Mouse (Mus musculus): ENCODE measurements around the gene Ifit1. TPM values are rescaled to one million over a fixed set of nuclear protein-coding genes. Genes with fewer than 3 reads are reported as not detected.
"Not testable (repeated sequence)": the region's sequence is repeated elsewhere in the genome, so short reads cannot be mapped to it uniquely, and the experiment has no call there.

Ifit1 gene
- polyA plus RNA-seq (2014; fragmentation: Nextera tagmentation; extraction: Ambion mirVana): 0.14 and 0.35 TPM in 2 replicates

DNA sequence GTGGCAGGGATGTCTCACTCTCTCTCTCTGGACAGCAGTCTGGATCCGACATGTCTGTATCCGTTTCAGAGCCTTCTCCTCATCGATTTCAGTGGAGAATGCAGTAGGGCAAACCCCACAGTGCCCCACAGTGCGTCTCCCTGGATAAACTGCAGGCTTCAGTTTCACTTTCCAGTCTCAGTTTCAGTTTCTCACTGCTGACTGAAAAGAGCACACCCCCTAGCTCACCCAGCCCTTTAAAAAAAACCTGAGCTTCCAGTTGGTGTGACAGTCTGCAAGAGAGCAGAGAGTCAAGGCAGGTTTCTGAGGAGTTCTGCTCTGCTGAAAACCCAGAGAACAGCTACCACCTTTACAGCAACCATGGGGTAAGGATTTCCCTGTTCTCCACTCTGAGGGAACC, at the start of gene Ifit1, which contains the start of gene Ifit1bl2:
TSS of gene Ifit1 (plus strand) at position 249 of the 400 bp plus-strand sequence.
TSS of gene Ifit1bl2 (minus strand) at position 121 of the 400 bp plus-strand sequence.
- Histone ChIP-seq H3K36me3 (ENCODE audit: control insufficient read depth, insufficient read depth, low read length) (no peaks in the 10 kb centered on the region), H3K4me3 (ENCODE audit: low read depth, low read length) (no peak within 1 kb of the TSS), H3K9me3 (ENCODE audit: control insufficient read depth, low read length) (no peaks in the 10 kb centered on the region), H3K27ac (replicated peaks; ENCODE audit: low read depth, low read length) (no peak within 1 kb of the TSS), H3K9ac (ENCODE audit: low read length) (no peak within 1 kb of the TSS), H3K4me1 (ENCODE audit: control insufficient read depth, insufficient read depth, low read length) (no peaks in the 10 kb centered on the region), H3K4me2 (ENCODE audit: low read depth, severe bottlenecking) (no peak within 1 kb of the TSS), H3K27me3 (ENCODE audit: control insufficient read depth, insufficient read depth, low read length) (no peaks in the 10 kb centered on the region)
- ATAC-seq (ENCODE audit: insufficient number of reproducible peaks, low FRiP score, low TSS enrichment, low read depth) (no peak), DNase-seq (ENCODE audit: low spot score) (no peak)
- WGBS: 46% methylated on average over 4 of the region's 4 CpGs

DNA sequence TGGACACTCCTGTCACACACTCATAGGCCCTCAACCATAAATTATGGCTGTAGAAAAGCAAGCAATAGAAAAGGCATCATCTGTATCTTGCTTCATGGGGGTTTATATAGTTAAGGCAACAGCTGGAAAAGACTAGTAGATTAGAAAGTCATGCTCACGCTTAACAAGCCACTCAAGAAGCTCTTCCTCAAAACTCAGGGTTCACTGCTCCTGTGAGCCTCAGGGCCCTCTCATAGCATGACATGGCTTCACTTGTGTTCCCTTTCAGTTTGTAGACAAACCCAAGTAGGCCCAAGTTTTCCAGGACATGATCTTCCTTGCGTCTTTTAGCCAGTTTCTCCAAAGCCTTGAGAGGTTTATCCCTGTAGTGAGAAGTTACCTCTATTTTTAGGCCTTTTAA, 47.2 kb upstream of the Ifit1 start:
- ATAC-seq (ENCODE audit: insufficient number of reproducible peaks, low FRiP score, low TSS enrichment, low read depth): no peak
- no peak overlapping the region for H3K4me2 ChIP-seq (ENCODE audit: low read depth, severe bottlenecking)
- no peaks in the 10 kb centered on the region for H3K9me3 ChIP-seq (ENCODE audit: control insufficient read depth, low read length)
- no peak for DNase-seq (ENCODE audit: low spot score)
- no peaks in the 10 kb centered on the region for H3K4me1 ChIP-seq (ENCODE audit: control insufficient read depth, insufficient read depth, low read length)
- H3K27me3 ChIP-seq (ENCODE audit: control insufficient read depth, insufficient read depth, low read length): no peaks in the 10 kb centered on the region; the same call in 1 of the 2 replicates
- WGBS: 84% methylated on average over 2 of the region's 2 CpGs
- H3K36me3 ChIP-seq (ENCODE audit: control insufficient read depth, insufficient read depth, low read length): no peaks in the 10 kb centered on the region
- no peak overlapping the region for H3K27ac ChIP-seq (replicated peaks; ENCODE audit: low read depth, low read length)
- H3K9ac ChIP-seq (ENCODE audit: low read length): no peak overlapping the region
- no peak overlapping the region for H3K4me3 ChIP-seq (ENCODE audit: low read depth, low read length)

DNA sequence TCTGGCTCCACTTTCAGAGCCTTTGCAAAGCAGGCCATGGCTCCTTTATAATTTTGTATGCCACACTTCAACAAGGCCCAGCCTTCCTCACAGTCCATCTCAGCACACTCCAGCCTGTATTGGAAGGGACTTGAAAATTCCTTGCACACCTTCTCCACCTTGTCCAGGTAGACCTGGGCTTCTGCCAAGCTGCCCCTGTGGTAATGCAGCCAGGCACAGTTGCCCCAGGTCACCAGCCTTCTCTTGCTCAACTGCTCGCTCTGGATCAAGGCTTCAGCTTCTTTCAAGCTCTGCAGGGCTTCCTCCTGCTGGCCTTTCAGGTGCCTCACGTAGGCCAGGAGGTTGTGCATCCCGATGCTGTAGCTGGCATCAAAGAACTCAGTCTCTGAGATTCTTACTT, 46.1 kb upstream of the Ifit1 start:
- not testable (repeated sequence) for H3K36me3 ChIP-seq (ENCODE audit: control insufficient read depth, insufficient read depth, low read length); H3K9ac ChIP-seq (ENCODE audit: low read length); DNase-seq (ENCODE audit: low spot score); H3K4me3 ChIP-seq (ENCODE audit: low read depth, low read length); H3K4me1 ChIP-seq (ENCODE audit: control insufficient read depth, insufficient read depth, low read length); H3K27me3 ChIP-seq (ENCODE audit: control insufficient read depth, insufficient read depth, low read length); H3K4me2 ChIP-seq (ENCODE audit: low read depth, severe bottlenecking); H3K27ac ChIP-seq (replicated peaks; ENCODE audit: low read depth, low read length); ATAC-seq (ENCODE audit: insufficient number of reproducible peaks, low FRiP score, low TSS enrichment, low read depth); H3K9me3 ChIP-seq (ENCODE audit: control insufficient read depth, low read length)
- WGBS: 79% methylated on average over 3 of the region's 3 CpGs

DNA sequence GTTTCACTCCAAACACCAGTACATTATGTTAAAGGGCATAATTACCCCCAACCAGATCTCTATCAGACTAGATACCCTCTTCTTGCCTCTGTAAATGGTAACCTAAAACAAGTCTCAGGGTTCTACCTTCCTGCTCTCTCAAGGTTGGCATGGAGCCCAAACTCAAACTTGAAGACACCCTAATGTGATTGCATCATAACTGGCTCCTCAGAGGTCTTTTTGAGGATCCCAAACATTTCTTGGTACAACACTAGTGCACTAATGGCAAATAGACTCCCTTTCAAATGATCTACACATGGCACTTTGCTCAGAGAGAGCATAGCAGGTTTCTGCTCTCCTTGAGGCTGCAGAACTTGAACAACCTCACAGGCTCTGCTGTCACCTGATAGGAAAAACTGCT, 43.9 kb upstream of the Ifit1 start:
- DNase-seq (ENCODE audit: low spot score) (no peak), ATAC-seq (ENCODE audit: insufficient number of reproducible peaks, low FRiP score, low TSS enrichment, low read depth) (no peak)
- Histone ChIP-seq H3K9me3 (ENCODE audit: control insufficient read depth, low read length) (no peaks in the 10 kb centered on the region), H3K27ac (replicated peaks; ENCODE audit: low read depth, low read length) (no peak overlapping the region), H3K9ac (ENCODE audit: low read length) (no peak overlapping the region), H3K36me3 (ENCODE audit: control insufficient read depth, insufficient read depth, low read length) (no peaks in the 10 kb centered on the region), H3K4me2 (ENCODE audit: low read depth, severe bottlenecking) (no peak overlapping the region), H3K27me3 (ENCODE audit: control insufficient read depth, insufficient read depth, low read length) (no peaks in the 10 kb centered on the region), H3K4me1 (ENCODE audit: control insufficient read depth, insufficient read depth, low read length) (no peaks in the 10 kb centered on the region), H3K4me3 (ENCODE audit: low read depth, low read length) (no peak overlapping the region)

DNA sequence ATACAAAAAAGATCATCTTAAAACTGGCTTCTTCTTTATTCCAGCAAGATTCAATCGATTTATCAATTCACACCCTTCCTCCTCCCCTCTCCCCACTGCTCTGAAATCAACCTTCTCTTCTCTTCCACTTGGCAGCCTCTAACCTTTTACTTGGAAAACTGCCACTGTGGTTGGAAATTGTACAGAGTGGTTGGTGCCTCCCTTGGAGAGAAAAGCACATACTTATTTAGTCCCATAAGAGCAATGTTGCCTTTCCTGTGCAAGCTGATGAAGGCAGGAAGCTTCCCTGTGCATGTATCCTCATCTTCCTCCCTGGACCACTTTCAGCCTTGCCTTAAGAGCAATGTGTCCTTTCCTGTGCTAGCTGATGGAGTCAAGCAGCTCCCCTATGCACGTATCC, 42.3 kb upstream of the Ifit1 start:
- WGBS: 89% methylated on average over 2 of the region's 2 CpGs
- DNase-seq (ENCODE audit: low spot score): no peak
- no peak overlapping the region for H3K27ac ChIP-seq (replicated peaks; ENCODE audit: low read depth, low read length)
- H3K4me1 ChIP-seq (ENCODE audit: control insufficient read depth, insufficient read depth, low read length): no peaks in the 10 kb centered on the region
- H3K9me3 ChIP-seq (ENCODE audit: control insufficient read depth, low read length): no peaks in the 10 kb centered on the region
- H3K27me3 ChIP-seq (ENCODE audit: control insufficient read depth, insufficient read depth, low read length): no peaks in the 10 kb centered on the region
- H3K36me3 ChIP-seq (ENCODE audit: control insufficient read depth, insufficient read depth, low read length): no peaks in the 10 kb centered on the region
- no peak overlapping the region for H3K9ac ChIP-seq (ENCODE audit: low read length)
- ATAC-seq (ENCODE audit: insufficient number of reproducible peaks, low FRiP score, low TSS enrichment, low read depth): no peak
- no peak overlapping the region for H3K4me2 ChIP-seq (ENCODE audit: low read depth, severe bottlenecking)
- H3K4me3 ChIP-seq (ENCODE audit: low read depth, low read length): no peak overlapping the region

DNA sequence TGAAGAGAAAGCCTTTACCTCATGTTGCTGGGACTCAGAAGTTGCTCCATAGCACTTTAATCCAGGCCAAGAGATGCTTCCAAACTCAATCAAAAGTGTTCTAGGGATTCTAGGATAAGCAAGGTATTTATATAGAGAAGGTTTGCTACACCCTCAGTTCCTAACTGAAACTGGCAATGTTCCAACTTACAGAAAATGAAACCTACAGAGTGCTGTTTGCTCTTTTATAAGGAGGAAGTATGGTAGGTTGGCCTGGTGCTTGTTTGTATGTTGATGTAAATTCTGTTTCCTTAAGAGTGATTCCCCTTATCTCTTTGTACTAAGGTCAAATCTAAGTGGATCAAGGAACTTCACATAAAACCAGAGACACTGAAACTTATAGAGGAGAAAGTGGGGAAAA, 41.4 kb upstream of the Ifit1 start:
- not testable (repeated sequence) for H3K27ac ChIP-seq (replicated peaks; ENCODE audit: low read depth, low read length); H3K4me3 ChIP-seq (ENCODE audit: low read depth, low read length); H3K36me3 ChIP-seq (ENCODE audit: control insufficient read depth, insufficient read depth, low read length); H3K4me1 ChIP-seq (ENCODE audit: control insufficient read depth, insufficient read depth, low read length); H3K9ac ChIP-seq (ENCODE audit: low read length); ATAC-seq (ENCODE audit: insufficient number of reproducible peaks, low FRiP score, low TSS enrichment, low read depth); DNase-seq (ENCODE audit: low spot score); H3K27me3 ChIP-seq (ENCODE audit: control insufficient read depth, insufficient read depth, low read length); H3K4me2 ChIP-seq (ENCODE audit: low read depth, severe bottlenecking); H3K9me3 ChIP-seq (ENCODE audit: control insufficient read depth, low read length)

DNA sequence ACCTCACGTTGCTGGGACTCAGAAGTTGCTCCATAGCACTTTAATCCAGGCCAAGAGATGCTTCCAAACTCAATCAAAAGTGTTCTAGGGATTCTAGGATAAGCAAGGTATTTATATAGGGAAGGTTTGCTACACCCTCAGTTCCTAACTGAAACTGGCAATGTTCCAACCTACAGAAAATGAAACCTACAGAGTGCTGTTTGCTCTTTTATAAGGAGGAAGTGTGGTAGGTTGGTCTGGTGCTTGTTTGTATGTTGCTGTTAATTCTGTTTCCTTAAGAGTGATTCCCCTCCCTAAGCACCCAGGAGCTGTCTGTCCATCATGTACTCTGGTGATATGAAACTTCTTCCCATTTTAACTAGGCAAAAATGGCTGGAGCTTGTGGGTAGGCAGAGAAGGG, 38.8 kb upstream of the Ifit1 start, which contains the start of gene Ifit1bl1:
TSS of gene Ifit1bl1 (minus strand) at position 69 of the 400 bp plus-strand sequence.
- H3K4me2 ChIP-seq (ENCODE audit: low read depth, severe bottlenecking); H3K4me1 ChIP-seq (ENCODE audit: control insufficient read depth, insufficient read depth, low read length); H3K36me3 ChIP-seq (ENCODE audit: control insufficient read depth, insufficient read depth, low read length); DNase-seq (ENCODE audit: low spot score); H3K9ac ChIP-seq (ENCODE audit: low read length); H3K9me3 ChIP-seq (ENCODE audit: control insufficient read depth, low read length); H3K4me3 ChIP-seq (ENCODE audit: low read depth, low read length); ATAC-seq (ENCODE audit: insufficient number of reproducible peaks, low FRiP score, low TSS enrichment, low read depth); H3K27ac ChIP-seq (replicated peaks; ENCODE audit: low read depth, low read length); H3K27me3 ChIP-seq (ENCODE audit: control insufficient read depth, insufficient read depth, low read length): not testable (repeated sequence)
- WGBS: 44% methylated on average over 1 of the region's 1 CpGs

DNA sequence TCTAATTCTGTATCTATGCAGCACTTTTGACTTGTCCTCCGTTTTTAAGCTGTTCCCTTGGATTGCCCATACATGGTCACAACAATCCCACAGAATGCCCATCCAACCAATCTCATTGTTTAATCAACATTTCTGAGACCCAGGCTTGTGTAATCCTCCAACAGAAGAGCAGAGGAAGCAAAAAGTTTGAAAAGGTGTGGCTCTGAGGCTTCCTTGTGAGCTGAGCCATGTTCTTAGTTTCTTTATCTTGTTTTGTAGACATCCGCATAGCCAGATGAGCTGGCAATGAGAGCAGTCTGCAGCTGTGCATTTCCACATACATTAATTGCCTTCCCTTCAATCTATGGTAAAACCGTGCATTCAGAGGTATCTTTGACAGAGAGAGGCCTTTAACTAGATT, 35.2 kb upstream of the Ifit1 start:
- Histone ChIP-seq H3K27ac (replicated peaks; ENCODE audit: low read depth, low read length) (no peak overlapping the region), H3K4me2 (ENCODE audit: low read depth, severe bottlenecking) (no peak overlapping the region), H3K4me1 (ENCODE audit: control insufficient read depth, insufficient read depth, low read length) (no peaks in the 10 kb centered on the region), H3K4me3 (ENCODE audit: low read depth, low read length) (no peak overlapping the region), H3K36me3 (ENCODE audit: control insufficient read depth, insufficient read depth, low read length) (no peaks in the 10 kb centered on the region), H3K9ac (ENCODE audit: low read length) (no peak overlapping the region), H3K27me3 (ENCODE audit: control insufficient read depth, insufficient read depth, low read length) (no peaks in the 10 kb centered on the region), H3K9me3 (ENCODE audit: control insufficient read depth, low read length) (no peaks in the 10 kb centered on the region)
- DNase-seq (ENCODE audit: low spot score) (no peak), ATAC-seq (ENCODE audit: insufficient number of reproducible peaks, low FRiP score, low TSS enrichment, low read depth) (no peak)
- WGBS: 86% methylated on average over 3 of the region's 3 CpGs

Measured in limb, embryonic 11.5 days (tissue).